Mouse (Mus musculus): ENCODE measurements at regions not wholly inside any gene's neighbourhood (a gene's known extent, or its start where the extent isn't known, plus 50 kb on each side); places are given as distances from the start of the nearest gene placed in this dataset.

GRCm38 (mm10) chr3:9959716-9960661, 127.9 kb upstream of the Gm9833 start:
- TF ChIP-seq CTCF (IDR thresholded peaks at IDR 0.05; ENCODE audit: extremely low read depth, insufficient read depth, low read length), result no peak
- TF ChIP-seq POLR2A (IDR thresholded peaks at IDR 0.05; ENCODE audit: extremely low read depth, insufficient read depth, low read length), result no peak
